Mouse (Mus musculus) stomach, embryonic 15.5 days (tissue): ENCODE results near the gene Sdc3. TPM values are rescaled to one million over a fixed set of nuclear protein-coding genes. Genes with fewer than 3 reads are reported as not detected.

Experiments used
- ATAC-seq: fragments of 200-750 bp; cut with Nextera tagmentation; 2 replicates; pipeline ENCODE4 v1.8.0; 2017; ENCODE audit warnings: low read depth, moderate number of reproducible peaks, moderate TSS enrichment; ENCODE audit not compliant: insufficient read depth, low FRiP score
- H3K27ac ChIP-seq: fragments of 300-500 bp; sonication (generic); 2 replicates; pipeline ENCODE4 v1.5.1; 2015; ENCODE audit warnings: mild to moderate bottlenecking, inconsistent platforms
- H3K27me3 ChIP-seq: fragments of 300-500 bp; sonication (generic); replicated peaks from 2 replicates; pipeline ENCODE4 v1.6.1; 2015; ENCODE audit warnings: inconsistent platforms
- H3K36me3 ChIP-seq: fragments of 300-500 bp; sonication (generic); 2 replicates; pipeline ENCODE4 v1.6.1; 2015; ENCODE audit warnings: inconsistent platforms
- H3K4me1 ChIP-seq: fragments of 300-500 bp; sonication (generic); 2 replicates; pipeline ENCODE4 v1.6.1; 2015; ENCODE audit warnings: inconsistent platforms
- H3K4me2 ChIP-seq: fragments of 300-500 bp; sonication (generic); 2 replicates; pipeline ENCODE4 v1.6.1; 2015; ENCODE audit warnings: mild to moderate bottlenecking, inconsistent platforms
- H3K4me3 ChIP-seq: fragments of 300-500 bp; sonication (generic); replicated peaks from 2 replicates; pipeline ENCODE4 v1.5.1; 2015; ENCODE audit warnings: inconsistent platforms
- H3K9ac ChIP-seq: fragments of 300-500 bp; sonication (generic); 2 replicates; pipeline ENCODE4 v1.6.1; 2015; ENCODE audit warnings: inconsistent platforms
- H3K9me3 ChIP-seq: fragments of 300-500 bp; sonication (generic); 2 replicates; pipeline ENCODE4 v1.6.1; 2016; ENCODE audit warnings: inconsistent platforms
- WGBS: fragments of 180-500 bp; shearing (Covaris S2); methylation state at CpG from one replicate; pipeline ENCODE4 v1.1.7; 2015; 5-methylcytosine and 5-hydroxymethylcytosine counted together
- polyA plus RNA-seq: library from polyadenylated mRNA; unstranded; fragments of >200 nt; fragmentation: Nextera tagmentation; extraction: Ambion mirVana; gene quantifications from 2 replicates; pipeline ENCODE4 v1.2.1, GENCODE M21; 2015

Sdc3 gene
- polyA plus RNA-seq, 1 experiment from 2014 or later: 24.4 TPM

- H3K9ac ChIP-seq: no peak overlapping the region
- H3K27ac ChIP-seq: no peak overlapping the region
- no peaks in the 10 kb centered on the region for H3K4me1 ChIP-seq
- H3K27me3 ChIP-seq: no peaks in the 10 kb centered on the region
- no peak overlapping the region for H3K4me2 ChIP-seq
- WGBS: 85% methylated on average over 2 of the region's 2 CpGs
- peaks cover 58% of the 10 kb centered on the region for H3K36me3 ChIP-seq
- no peaks in the 10 kb centered on the region for H3K9me3 ChIP-seq
- no peak for ATAC-seq
- H3K4me3 ChIP-seq: no peak overlapping the region
Measured at GRCm38 (mm10) chr4:130766387-130766786, 25.9 kb upstream of the Sdc3 start.

DNA sequence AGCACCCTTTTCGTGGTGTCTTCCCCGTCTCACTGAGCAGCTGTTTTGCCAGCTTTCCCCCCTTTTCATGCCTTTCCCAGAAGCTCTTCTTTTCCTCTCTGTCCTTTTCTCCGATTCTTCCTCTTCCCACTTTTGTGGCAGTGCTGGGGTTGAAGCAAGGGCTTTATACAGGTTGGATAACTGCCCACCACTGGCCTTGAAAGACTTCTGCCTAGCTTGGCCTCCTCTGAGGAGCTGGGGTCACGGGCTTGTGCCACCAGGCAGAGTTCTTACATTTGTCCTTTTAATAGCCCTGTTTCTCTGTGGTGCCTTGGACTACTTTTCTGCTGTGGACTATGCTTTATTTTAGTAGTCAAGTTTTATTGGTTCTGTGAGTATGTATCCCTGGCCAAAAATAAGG is 25.4 kb upstream of the Sdc3 start:
- WGBS: 87% methylated on average over 4 of the region's 4 CpGs
- Histone ChIP-seq H3K27me3 (no peaks in the 10 kb centered on the region), H3K9me3 (no peaks in the 10 kb centered on the region), H3K4me3 (no peak overlapping the region), H3K27ac (no peak overlapping the region), H3K36me3 (peaks cover 60% of the 10 kb centered on the region), H3K9ac (no peak overlapping the region), H3K4me2 (no peak overlapping the region), H3K4me1 (no peaks in the 10 kb centered on the region)
- no peak for ATAC-seq

DNA sequence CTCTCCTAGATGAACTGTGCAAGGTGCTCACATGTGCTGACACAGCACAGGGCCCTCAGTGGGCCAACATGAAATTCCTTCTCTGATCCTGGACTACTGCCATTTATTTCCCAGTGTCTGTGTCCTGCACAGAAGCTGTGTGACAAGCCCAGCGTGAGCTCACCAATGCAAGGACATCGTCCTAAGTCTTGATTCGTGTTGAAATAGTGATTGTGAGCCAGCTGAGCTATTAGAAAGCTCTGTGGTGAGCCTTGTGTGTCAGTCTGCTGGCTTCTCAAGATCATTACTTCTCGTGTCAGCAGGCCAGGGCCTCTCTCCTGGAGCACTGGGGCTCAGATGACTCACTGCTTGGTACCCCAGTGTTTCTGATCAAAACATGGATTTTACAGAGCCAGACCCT is 18.4 kb upstream of the Sdc3 start:
- no peak for ATAC-seq
- H3K27me3 ChIP-seq: no peaks in the 10 kb centered on the region
- 89% methylated on average over 4 of the region's 4 CpGs for WGBS
- no peak overlapping the region for H3K4me2 ChIP-seq
- H3K4me3 ChIP-seq: no peak overlapping the region
- no peak overlapping the region for H3K9ac ChIP-seq
- H3K36me3 ChIP-seq: peaks cover 56% of the 10 kb centered on the region
- no peak overlapping the region for H3K27ac ChIP-seq
- no peaks in the 10 kb centered on the region; the same call in 1 of the 2 replicates for H3K4me1 ChIP-seq
- H3K9me3 ChIP-seq: no peaks in the 10 kb centered on the region

DNA sequence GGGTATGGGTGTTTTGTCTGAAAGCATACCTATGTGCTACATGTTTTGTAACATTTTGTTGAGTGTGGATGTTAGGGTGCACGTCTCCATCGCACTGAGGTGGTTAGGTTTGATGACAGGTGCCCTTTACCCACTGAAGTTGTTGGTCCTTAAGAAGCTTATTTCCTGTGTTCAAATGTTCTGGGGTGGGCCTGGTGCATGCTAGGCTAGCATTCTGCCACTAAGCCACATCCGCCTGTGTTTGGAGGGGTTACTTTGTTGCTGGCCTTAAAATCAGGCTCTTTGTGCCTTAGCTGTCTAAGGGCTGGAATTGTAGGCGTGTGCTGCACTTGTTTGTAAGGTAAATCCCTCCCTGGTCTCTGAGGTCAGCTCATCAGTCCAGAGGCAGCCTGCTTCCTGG is 17.5 kb upstream of the Sdc3 start:
- H3K27me3 ChIP-seq: no peaks in the 10 kb centered on the region
- H3K36me3 ChIP-seq: peaks cover 63% of the 10 kb centered on the region
- 86% methylated on average over 4 of the region's 4 CpGs for WGBS
- H3K4me2 ChIP-seq: no peak overlapping the region
- no peak overlapping the region for H3K27ac ChIP-seq
- no peak overlapping the region for H3K9ac ChIP-seq
- no peaks in the 10 kb centered on the region for H3K9me3 ChIP-seq
- no peak for ATAC-seq
- no peaks in the 10 kb centered on the region; the same call in 1 of the 2 replicates for H3K4me1 ChIP-seq
- H3K4me3 ChIP-seq: no peak overlapping the region

DNA sequence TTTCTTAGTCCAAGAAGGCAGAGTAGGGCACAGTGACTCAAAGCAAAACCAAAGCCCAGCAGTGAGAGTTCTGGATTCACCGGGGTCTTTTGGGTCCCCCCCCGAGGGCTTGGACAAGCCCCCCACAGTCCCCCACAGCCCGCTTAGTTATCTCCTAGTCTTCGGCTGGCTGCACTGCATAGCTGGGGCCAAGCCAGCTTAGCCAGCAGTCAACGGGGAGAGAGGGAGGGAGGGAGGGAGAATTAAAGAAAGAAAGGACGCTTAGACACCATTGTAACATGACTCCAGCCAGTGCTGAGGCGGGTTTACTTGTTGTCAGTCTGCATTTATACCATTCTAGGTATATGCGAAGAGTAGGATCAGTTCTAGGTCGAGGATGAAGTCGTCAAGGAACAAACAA is 14.7 kb upstream of the Sdc3 start:
- H3K9ac ChIP-seq: no peak overlapping the region
- no peak overlapping the region; the same call in 1 of the 2 replicates for H3K27ac ChIP-seq
- H3K4me1 ChIP-seq: no peaks in the 10 kb centered on the region; the same call in 1 of the 2 replicates
- H3K4me2 ChIP-seq: no peak overlapping the region
- H3K9me3 ChIP-seq: no peaks in the 10 kb centered on the region
- H3K27me3 ChIP-seq: no peaks in the 10 kb centered on the region
- no peak for ATAC-seq
- 54% methylated on average over 10 of the region's 10 CpGs for WGBS
- no peak overlapping the region for H3K4me3 ChIP-seq
- peaks cover 58% of the 10 kb centered on the region for H3K36me3 ChIP-seq

DNA sequence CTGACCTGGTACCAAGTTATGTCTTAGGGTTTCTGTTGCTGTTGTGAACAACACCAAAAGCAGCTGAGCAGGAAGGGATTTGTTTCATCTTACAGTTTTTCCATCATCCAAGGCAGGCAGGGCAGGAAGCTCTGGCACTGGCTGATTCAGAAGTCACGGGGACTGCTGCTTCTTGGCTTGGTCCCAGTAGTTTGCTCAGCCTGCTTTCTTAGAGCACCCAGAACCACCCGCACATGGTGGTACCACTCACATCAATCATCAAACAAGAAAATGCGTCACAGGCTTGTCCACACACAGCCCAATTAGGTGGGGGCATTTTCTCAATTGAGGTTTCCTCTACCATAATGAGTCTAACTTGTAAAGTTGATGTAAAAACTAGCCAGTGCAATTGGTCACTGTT is 13.3 kb upstream of the Sdc3 start:
- ATAC-seq: no peak

GRCm38 (mm10) chr4:130782492-130782891 is 9.8 kb upstream of the Sdc3 start:
- no peaks in the 10 kb centered on the region for H3K9me3 ChIP-seq
- no peak overlapping the region for H3K27ac ChIP-seq
- WGBS: 78% methylated on average over 2 of the region's 2 CpGs
- no peak overlapping the region for H3K9ac ChIP-seq
- H3K27me3 ChIP-seq: no peaks in the 10 kb centered on the region
- H3K36me3 ChIP-seq: peaks cover 26% of the 10 kb centered on the region
- H3K4me3 ChIP-seq: no peak overlapping the region
- no peak overlapping the region for H3K4me2 ChIP-seq
- ATAC-seq: no peak
- no peaks in the 10 kb centered on the region for H3K4me1 ChIP-seq

More for the DNA sequence above, 13.3 kb upstream of the Sdc3 start:
- no peaks in the 10 kb centered on the region for H3K9me3 ChIP-seq
- no peak overlapping the region for H3K4me2 ChIP-seq
- 72% methylated on average over 3 of the region's 3 CpGs for WGBS
- H3K36me3 ChIP-seq: peaks cover 44% of the 10 kb centered on the region
- no peak overlapping the region for H3K9ac ChIP-seq
- no peaks in the 10 kb centered on the region; the same call in 1 of the 2 replicates for H3K4me1 ChIP-seq
- H3K4me3 ChIP-seq: no peak overlapping the region
- no peak overlapping the region for H3K27ac ChIP-seq
- no peaks in the 10 kb centered on the region for H3K27me3 ChIP-seq

DNA sequence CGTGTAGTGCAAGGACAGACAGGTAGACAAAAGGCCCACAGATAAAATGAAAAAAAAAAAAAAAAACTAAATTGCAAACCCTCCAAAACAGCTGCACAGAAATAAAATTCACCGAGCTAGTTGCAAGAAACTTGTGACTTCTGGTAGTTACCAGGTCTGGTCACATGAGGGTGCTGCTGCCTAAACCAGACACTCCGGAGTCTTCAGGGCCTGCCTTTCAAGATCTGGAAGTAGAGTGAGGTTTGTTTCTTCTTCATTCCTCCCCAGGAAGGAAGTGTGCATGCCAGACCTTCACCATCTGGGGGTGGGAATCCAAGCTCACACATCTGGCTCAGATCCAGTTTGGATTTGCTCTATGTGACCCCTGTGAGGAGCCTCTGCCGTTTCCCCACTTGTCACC is 7.6 kb upstream of the Sdc3 start:
- no peak overlapping the region for H3K27ac ChIP-seq
- H3K4me3 ChIP-seq: no peak overlapping the region
- H3K36me3 ChIP-seq: peaks cover 9% of the 10 kb centered on the region; the same call in 1 of the 2 replicates
- no peak overlapping the region for H3K9ac ChIP-seq
- no peaks in the 10 kb centered on the region for H3K27me3 ChIP-seq
- 23% methylated on average over 4 of the region's 4 CpGs for WGBS
- ATAC-seq: no peak
- H3K9me3 ChIP-seq: no peaks in the 10 kb centered on the region
- H3K4me1 ChIP-seq: no peaks in the 10 kb centered on the region
- no peak overlapping the region for H3K4me2 ChIP-seq

GRCm38 (mm10) chr4:130787530-130787929 is 4.8 kb upstream of the Sdc3 start:
- no peak overlapping the region for H3K9ac ChIP-seq
- 72% methylated on average over 5 of the region's 5 CpGs for WGBS
- no peak overlapping the region for H3K4me3 ChIP-seq
- no peaks in the 10 kb centered on the region for H3K27me3 ChIP-seq
- no peaks in the 10 kb centered on the region for H3K36me3 ChIP-seq
- ATAC-seq: no peak
- H3K4me2 ChIP-seq: no peak overlapping the region
- no peak overlapping the region for H3K27ac ChIP-seq
- no peaks in the 10 kb centered on the region for H3K9me3 ChIP-seq
- 0 out of 2 replicates have a peak, but pooled peaks cover 5% of the 10 kb centered on the region for H3K4me1 ChIP-seq

DNA sequence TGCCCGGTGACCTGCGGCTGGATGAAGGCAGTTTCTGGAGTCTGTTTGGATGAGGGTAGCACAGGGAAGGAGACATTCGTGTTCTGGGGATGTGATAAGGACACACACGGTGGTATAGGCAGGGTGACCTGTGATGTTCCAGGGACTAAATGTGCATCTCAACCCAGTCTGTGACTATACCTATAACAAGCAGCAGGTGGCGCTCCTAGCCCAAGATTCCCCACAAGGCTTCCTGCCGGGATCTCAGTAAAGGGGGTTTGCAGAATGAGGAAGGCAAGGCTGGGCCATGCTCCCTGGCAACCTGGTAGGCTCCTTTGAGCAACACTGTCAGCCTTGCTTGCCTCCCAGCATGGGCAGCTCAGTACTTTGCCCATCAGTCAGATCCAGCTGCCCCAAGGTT is 2.2 kb upstream of the Sdc3 start:
- no peak overlapping the region for H3K27ac ChIP-seq
- no peak overlapping the region for H3K9ac ChIP-seq
- H3K9me3 ChIP-seq: no peaks in the 10 kb centered on the region
- 0 out of 2 replicates have a peak, but pooled peaks cover 5% of the 10 kb centered on the region for H3K27me3 ChIP-seq
- WGBS: 7% methylated on average over 6 of the region's 6 CpGs
- no peak overlapping the region for H3K4me2 ChIP-seq
- no peak overlapping the region for H3K4me3 ChIP-seq
- ATAC-seq: no peak; the same call in 1 of the 2 replicates
- H3K36me3 ChIP-seq: no peaks in the 10 kb centered on the region
- peaks cover 19% of the 10 kb centered on the region; the same call in 1 of the 2 replicates for H3K4me1 ChIP-seq

DNA sequence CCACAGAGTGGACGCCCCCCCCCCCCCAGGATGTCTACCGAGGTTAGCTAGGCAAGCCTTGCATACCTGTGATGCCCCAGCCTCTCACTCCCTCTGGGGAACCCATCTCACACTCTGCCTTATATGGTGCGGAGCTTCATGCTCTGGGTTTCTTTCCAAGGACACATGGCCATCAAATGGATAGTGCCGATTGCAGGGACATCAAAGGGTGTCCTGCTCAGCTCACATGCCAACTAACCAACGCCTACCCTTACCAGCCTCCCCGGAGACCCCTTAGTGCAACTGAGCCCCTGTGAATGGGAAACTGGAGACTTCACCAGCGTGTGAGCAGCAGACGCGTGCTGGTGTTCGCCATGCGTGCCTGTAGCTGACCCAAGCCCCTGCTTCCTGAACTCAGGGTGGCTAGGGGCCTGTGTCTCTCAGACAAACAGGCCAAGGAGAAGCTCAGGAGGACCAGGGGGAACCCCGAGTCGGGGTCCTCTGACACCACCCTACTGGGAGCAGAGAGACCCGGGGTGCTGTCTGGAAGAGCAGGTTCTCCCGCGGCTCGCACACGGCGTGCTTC is 444 bp upstream of the Sdc3 start:
- no peaks in the 10 kb centered on the region for H3K9me3 ChIP-seq
- H3K4me2 ChIP-seq: peak overlapping the region; percentile 98
- H3K27me3 ChIP-seq: 0 out of 2 replicates have a peak, but pooled peaks cover 5% of the 10 kb centered on the region
- peak overlapping the region; percentile 79 for H3K4me3 ChIP-seq
- H3K4me1 ChIP-seq: peaks cover 22% of the 10 kb centered on the region
- 0 out of 2 replicates have a peak, but pooled peaks have one; percentile 21 for ATAC-seq
- H3K9ac ChIP-seq: peak overlapping the region; percentile 82; the same call in 1 of the 2 replicates
- H3K27ac ChIP-seq: peak overlapping the region; percentile 37; the same call in 1 of the 2 replicates
- H3K36me3 ChIP-seq: no peaks in the 10 kb centered on the region
- 6% methylated on average over 19 of the region's 19 CpGs for WGBS

DNA sequence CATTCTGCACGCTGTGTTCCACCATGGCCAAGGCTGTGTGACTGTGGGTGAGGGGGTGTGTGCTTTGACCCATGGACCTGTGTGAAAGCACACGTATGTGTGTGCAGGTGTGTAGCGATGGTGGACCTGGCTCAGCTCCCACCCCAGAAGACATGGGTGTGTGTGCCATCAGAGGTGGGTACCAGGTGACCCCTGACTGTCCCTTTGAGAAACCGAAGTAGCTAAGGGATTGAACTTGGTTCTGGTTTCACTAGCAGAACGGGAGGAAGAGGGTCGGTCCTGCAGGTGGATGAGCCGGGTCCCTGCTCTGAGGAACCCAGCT is 804 bp downstream of the Sdc3 start:
- no peaks in the 10 kb centered on the region for H3K36me3 ChIP-seq
- WGBS: 46% methylated on average over 7 of the region's 7 CpGs
- no peak overlapping the region for H3K27ac ChIP-seq
- ATAC-seq: no peak
- 0 out of 2 replicates have a peak, but pooled peaks cover 5% of the 10 kb centered on the region for H3K27me3 ChIP-seq
- H3K4me2 ChIP-seq: peak overlapping the region; percentile 98
- H3K9ac ChIP-seq: peak overlapping the region; percentile 82; the same call in 1 of the 2 replicates
- H3K9me3 ChIP-seq: no peaks in the 10 kb centered on the region
- H3K4me3 ChIP-seq: peak overlapping the region; percentile 79
- peaks cover 34% of the 10 kb centered on the region for H3K4me1 ChIP-seq
